Mouse (Mus musculus): ENCODE measurements around the gene Acadm.
A peak's percentile ranks its signal among the peaks of the same experiment; 100 is the strongest.

Gene Acadm

GRCm38 (mm10) chr3:153944335-153944990, at the start of gene Acadm:
TSS of gene Acadm (minus strand) at chr3:153944632.
- DNase-seq (ENCODE audit: low spot score), result peak; percentile 94

DNA sequence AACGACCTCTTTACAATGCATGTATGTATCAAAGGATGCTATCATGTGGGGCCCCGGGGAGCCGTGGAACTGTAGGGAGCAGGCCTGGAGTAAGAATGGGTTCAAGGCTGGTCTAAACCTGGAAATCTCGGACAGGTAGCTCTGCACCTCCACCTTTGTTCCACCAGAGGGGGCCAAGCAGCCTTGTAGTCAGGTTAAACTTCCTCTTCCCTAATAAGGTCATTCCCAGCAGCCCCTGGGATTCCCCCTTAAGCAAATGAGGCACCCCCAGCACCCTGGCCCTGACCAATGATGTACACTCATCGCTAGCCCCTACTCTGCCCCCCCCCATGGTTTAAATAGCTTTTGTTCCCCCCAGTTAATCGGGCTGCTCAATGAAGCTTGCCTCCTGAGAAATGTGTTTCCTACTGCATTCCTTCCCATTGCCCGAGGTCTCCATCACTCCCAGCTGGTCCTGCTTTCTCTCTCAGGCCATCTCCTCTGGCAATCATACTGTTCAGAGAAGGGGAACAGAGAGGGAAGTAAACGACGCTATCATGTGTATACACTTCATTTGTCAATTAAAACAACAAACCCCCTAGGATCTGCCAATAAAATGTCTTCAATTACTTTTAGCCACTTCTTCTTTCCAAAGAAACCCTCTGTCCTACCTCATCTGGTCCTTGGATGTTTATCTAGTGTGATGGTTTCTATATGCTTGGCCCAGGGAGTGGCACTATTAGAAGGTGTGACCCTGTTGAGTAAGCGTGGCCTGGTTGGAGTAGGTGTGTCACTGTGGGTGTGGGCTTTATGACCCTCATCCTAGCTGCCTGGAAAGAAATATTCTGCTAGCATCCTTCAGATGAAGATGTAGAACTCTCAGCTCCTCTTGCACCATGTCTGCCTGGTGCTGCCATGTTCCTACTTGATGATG, 40.3 kb upstream of the Acadm start:
- DNase-seq (ENCODE audit: low spot score), result peak; percentile 4

DNA sequence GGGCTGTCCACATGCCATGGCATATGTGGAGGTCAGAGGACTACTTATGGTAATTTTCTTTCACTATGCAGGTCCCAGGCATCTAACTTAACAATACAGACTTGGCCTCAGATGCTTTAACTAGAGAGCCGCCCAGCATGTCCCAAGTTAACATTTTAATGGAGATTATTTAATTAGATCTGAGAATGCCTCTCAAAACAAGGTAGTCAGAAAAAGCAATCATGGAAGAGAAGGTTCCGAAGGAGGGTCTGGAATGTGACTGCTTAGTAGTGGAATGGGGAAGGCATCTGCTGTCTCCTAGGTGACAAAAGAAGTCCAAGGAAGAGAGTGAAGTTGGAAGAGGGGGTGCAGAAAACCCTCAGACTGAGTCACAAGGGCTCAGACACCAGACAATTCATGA, 36.2 kb upstream of the Acadm start:
- DNase-seq (ENCODE audit: low spot score), result no peak

GRCm38 (mm10) chr3:153975791-153976190, 31.4 kb upstream of the Acadm start:
- no peak for DNase-seq (ENCODE audit: low spot score)

GRCm38 (mm10) chr3:153975060-153975459, 30.6 kb upstream of the Acadm start:
- no peak for DNase-seq (ENCODE audit: low spot score)

DNA sequence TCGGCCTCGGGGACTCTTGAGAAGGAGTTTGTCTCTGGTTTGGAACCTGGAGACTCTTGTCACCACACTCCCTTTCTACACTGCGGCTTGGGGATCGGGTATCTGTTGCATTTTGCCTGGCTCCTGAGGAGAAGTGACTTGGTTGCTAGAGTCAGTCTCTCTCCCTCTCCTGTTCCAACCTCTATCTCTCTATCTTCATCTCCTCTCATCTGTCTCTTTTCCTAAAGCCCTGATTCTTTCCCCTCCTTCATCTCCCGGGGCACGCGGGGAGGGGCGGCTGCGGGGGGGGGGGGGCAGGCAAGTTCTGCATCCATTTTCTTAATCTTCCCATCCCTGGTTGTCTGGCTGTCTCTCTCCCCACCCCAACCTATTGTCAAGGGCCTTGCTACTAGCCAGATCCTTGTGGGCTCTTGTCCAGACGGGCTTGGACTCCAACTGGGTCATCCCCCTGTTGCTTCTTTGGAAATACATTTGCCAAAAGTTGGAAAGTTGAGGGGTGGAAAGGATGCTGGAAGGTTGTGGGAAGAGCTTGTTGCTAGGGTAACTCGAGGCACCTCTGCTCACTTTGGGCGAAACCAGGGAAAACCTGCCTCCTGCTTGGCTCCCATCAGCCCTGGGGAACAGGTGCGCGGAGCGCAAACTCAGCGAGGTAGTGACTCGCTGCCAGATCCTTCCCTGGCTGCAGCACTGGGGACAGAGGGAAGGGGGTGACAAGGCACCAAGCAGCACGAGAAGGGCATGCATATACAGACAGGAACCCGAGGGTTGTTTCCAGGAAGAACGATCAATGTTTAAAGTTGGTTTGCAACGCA, 29.7 kb upstream of the Acadm start:
- no peak for DNase-seq (ENCODE audit: low spot score)

GRCm38 (mm10) chr3:153973171-153973948, 28.9 kb upstream of the Acadm start, which contains the start of gene Slc44a5:
TSS of gene Slc44a5 (plus strand) at chr3:153973436.
- DNase-seq (ENCODE audit: low spot score), result no peak

DNA sequence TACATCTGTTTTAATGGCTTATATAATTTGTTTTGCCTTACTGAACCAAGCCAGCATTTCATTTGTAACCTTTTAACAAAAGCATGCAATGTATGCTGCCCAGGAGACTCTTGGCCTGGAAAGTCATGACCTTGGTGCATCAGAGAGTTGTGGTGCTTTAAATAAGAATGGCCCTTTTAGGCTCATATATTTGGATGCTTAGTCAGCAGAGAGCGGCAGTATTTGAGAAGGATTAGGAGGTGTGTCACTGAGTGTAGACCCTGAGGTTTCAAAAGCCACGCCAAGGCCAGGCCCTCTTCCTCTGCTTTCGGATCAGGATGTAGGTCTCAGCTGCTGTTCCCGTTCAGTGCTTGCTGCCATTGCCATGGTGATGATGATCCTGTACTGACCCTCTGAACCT, 25.0 kb upstream of the Acadm start:
- DNase-seq (ENCODE audit: low spot score), result no peak

DNA sequence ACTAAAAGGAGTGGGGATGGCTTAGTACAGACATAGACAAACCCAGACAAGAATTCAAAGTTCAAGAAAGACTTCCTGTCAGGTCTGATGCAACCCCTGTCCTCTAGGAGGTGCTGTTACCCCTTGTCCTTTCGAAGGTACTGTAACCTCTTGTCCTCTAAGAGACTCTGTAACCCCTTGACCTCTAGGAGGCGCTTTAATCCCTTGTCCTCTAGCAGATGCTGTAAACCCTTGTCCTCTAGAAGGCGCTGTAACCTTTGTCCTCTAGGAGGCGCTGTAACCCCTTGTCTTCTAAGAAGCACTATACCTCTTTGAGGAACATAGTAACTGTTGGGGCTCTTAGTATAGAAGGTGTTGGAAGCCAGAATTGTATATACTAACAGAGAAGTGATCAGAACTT, 24.1 kb upstream of the Acadm start:
- peak; percentile 86 for DNase-seq (ENCODE audit: low spot score)

DNA sequence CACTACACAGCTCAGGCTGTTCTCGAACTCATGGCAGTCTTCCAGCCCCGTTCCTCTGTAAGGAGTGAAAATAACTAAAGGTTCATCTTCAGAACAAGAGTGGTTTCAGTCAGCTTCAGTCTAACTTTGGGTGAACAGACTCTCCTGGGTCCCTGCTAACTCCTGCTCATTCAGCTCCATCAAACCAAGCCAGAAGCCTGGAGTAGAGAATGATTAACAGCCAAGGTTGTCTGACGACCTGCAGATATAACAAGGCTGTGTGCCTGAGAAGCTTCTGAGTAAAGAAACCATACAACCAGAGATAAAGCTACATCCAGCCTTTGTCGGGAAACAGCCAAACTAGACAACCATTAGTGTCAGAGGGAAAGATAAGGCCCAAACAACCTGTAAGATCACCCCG, 23.0 kb upstream of the Acadm start:
- no peak for DNase-seq (ENCODE audit: low spot score)

GRCm38 (mm10) chr3:153961632-153962389, 17.4 kb upstream of the Acadm start:
- DNase-seq (ENCODE audit: low spot score), result peak; percentile 30

- DNase-seq (ENCODE audit: low spot score), result no peak
Observed at GRCm38 (mm10) chr3:153960884-153961283, 16.5 kb upstream of the Acadm start.

DNA sequence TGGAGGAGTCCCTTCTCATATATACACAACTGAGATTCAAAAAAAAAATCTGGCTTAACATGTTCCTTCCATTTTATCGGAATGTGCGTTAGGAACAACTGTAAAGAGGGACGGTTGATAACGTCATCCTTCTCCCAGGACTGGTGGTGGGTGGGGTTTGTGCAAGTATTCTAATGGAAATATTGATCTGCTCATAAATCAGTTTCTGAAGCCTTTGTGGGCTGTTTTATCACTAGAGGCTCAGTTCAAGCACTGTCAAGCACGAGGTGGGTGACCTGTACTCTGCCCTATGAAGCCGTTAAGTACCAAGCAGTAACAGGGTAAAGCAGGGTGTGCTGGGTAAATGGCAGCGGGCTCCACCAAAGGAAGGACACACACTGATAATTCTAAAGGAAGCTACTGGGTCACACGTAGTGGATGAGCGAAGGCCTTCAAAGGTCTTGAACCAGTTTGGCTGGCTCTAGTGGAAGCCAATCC, 15.3 kb upstream of the Acadm start:
- no peak for DNase-seq (ENCODE audit: low spot score)

DNA sequence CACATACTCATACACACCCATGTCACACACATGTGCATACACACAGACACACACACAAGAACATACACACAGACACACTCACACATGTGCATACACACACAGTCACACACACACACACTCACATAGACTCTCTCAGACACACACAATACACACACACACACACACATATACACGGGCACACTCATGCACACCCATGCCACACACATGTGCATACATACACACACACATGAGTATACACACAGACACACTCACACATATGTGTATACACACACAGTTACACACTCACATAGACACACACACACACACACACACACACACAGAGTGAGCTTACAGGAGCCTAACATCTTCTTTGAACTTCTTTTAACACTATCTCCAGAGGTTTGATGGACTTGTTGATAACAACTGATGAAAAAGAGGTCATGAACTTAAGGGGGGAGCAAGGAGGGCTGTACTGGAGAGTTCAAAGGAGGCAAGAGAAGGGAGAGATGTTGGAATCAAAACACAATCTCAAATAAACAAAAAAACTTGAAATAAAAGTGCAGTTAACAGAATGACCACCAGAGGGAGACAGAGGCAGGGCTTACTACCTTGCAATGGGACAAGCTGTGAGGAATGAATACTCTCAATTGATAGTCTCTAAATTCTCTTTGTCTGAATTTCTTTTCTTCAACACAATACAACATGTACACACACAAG, 14.8 kb upstream of the Acadm start:
- DNase-seq (ENCODE audit: low spot score), result peak; percentile 66

DNA sequence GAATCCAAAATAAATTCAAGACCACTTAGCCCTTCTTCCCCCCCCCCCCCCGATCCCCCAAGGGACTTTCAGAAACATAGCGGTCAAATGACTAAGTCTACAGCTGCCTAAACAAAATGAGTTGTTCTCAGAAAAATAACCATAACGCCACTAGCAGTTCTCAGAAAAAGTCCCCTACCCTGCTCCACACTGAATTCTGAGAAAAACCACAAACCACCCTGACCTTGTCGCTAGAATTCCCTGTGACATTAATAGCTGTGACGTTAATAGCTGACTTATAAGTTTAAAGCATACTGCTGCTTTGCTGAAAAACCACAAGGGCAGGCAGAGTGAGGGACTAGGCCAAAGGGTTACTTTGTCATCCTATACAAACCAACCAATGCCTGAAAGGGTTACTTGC, 13.5 kb upstream of the Acadm start:
- no peak for DNase-seq (ENCODE audit: low spot score)

DNA sequence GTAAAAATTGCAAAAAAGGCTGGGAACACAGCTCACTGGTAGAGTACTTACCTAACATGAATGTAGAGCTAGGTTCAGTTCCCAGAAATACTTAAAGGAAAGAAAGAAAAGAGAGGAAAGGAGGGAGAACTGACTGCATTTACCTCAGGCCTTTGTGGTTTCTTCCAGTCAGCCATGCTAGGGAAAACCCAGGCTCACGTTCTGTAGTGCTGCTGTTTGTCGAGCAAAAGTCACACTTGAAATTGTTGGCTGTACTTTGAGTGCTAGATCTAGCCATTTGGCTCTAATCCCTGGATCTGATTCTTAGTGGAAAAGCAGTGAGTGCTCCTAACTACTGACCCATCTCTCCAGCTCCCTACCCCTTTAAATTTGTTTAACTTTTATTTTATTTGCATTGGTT, 3.7 kb upstream of the Acadm start:
- DNase-seq (ENCODE audit: low spot score), result no peak

DNA sequence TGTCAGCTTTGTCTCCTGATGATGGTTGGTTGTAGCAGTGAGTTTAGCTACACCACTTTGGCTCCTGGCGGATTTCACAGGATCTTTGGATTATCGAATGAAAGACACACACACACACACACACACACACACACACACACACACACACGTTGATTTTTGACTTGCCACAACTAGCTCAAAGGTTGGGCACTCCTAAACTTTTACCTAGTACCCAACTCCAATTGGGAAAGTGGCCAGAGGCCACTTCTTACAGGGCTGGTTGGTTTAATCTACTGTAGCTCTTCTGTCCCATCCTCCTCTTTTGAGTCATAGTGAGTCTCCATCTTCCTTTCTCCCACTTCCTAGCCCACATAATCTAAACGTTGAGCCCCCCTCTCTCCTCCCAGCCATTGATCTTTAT, 2.8 kb upstream of the Acadm start:
- no peak for DNase-seq (ENCODE audit: low spot score)

- peak; percentile 46 for DNase-seq (ENCODE audit: low spot score)
Observed at GRCm38 (mm10) chr3:153943901-153944334, 514 bp downstream of the Acadm start.

DNA sequence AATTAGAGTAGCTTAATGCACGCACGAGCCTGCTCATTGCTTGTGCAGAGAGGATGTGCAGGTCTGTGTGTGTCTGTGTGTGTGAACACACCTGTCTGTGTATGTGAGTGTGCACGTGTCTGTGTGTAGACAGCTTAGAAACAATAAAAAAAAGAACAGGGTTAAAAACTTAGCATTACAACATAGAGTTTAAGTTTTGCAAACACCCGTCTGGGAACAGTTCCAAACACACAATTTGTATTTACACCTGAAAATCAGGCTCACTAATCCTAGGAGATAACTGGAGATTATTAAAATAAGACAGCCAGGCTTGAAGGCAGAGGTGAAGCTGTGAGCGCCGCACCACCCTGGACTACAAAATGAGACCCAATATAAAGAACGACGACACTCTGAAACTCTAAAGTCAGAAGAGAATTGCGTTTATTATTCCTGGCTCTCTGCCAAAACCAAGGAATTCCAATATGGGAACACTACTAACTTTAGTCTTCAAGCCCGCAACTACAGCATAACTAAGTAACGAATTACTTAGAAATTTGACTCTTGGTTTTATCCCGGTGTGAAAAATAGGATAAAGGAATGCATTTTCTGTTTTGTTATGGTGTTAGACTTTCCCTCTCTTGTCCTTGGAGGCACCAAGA, 1.3 kb downstream of the Acadm start:
- DNase-seq (ENCODE audit: low spot score), result no peak

DNA sequence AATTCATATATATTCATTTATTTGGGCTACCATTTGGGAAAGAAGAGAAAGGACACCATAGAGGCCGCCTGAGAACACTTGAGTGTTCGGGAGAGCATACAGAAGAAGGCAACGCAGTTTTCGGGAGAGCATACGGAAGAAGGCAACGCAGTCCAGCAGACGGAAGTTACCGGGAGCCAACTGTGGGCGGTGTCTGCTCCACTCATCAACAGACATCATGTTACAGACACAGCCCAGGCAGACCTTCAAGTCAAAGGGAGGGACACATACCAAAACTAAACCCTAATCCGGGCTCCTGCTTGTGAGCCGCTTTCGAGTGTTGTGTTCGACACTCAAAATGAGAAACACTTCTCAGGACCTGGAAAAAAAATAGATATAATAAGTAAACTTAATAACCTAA, 2.8 kb downstream of the Acadm start:
- no peak for DNase-seq (ENCODE audit: low spot score)
